Mouse (Mus musculus): ENCODE measurements around the gene Anks1b. TPM values are rescaled to one million over a fixed set of nuclear protein-coding genes. Genes with fewer than 3 reads are reported as not detected.

Gene Anks1b
- total and polyA plus RNA-seq, 3 experiments: not detected

DNA sequence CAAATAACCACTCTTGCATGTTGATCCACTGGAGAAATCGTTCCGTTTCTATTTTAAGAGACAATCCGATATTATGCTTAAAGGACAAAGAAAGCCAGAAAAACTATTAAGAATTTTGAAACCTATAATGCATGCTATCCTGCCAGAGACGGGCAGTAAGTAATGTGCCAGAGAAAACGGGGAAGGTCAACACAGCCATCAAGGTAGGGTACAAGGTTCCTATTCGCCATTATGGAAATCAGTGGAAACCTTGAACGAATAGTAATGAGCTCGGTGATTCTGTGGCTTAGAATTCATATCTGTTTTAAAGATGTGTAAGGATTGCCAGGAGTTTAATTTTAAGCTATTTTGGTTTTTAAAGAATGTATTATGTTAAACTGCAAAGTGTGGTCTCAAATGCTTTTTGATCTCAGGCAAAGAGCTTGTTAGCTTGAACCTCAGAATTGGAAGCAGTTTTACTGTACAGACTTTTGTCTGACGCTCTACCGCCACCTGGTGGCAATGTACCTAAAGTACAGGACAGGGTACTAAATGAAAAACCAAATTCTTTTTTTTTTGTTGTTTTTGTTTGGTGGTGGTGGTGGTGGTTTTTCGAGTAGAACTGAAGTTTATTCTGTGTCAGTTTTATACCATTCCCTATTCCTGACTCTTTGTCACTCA lies 816.7 kb downstream of the Anks1b start:
- no peaks in the 10 kb centered on the region for H3K4me1 ChIP-seq (ENCODE audit: control insufficient read depth in 1 of 2, insufficient read depth in 2 of 2, low read length in 2 of 2)
- no peaks in the 10 kb centered on the region for H3K36me3 ChIP-seq (ENCODE audit: control insufficient read depth in 1 of 2, insufficient read depth in 2 of 2, low read length in 2 of 2)
- H3K9ac ChIP-seq (ENCODE audit: control insufficient read depth, low read depth, low read length, poor library complexity, severe bottlenecking): no peak overlapping the region
- H3K9me3 ChIP-seq (replicated peaks; ENCODE audit: insufficient read depth, low read length): no peaks in the 10 kb centered on the region
- no peaks in the 10 kb centered on the region; a peak in 1 of 4 replicates for H3K27me3 ChIP-seq (ENCODE audit: control insufficient read depth in 1 of 2, insufficient read depth in 2 of 2, low read length in 2 of 2)
- no peak for TF ChIP-seq ZMIZ1 (IDR thresholded peaks at IDR 0.05; ENCODE audit: low read depth, low read length)
- TF ChIP-seq ZNF384 (IDR thresholded peaks at IDR 0.05; ENCODE audit: low read depth, low read length): peak; percentile 62; the same call in 1 of the 2 replicates
- no peak for TF ChIP-seq USF1 (IDR thresholded peaks at IDR 0.05; ENCODE audit: low read depth, low read length)
- peak; percentile 59 to 86 (median 66) for TF ChIP-seq CTCF (IDR thresholded peaks at IDR 0.05 in 2 of 3, conservative IDR thresholded peaks at IDR 0.05 in 1 of 3; ENCODE audit: control insufficient read depth in 1 of 3, insufficient read depth in 1 of 3, low read depth in 2 of 3, low read length in 3 of 3, poor library complexity in 1 of 3, severe bottlenecking in 1 of 3)
- TF ChIP-seq SMC3 (IDR thresholded peaks at IDR 0.05; ENCODE audit: low read depth, low read length): peak; percentile 87
- TF ChIP-seq KAT2A (conservative IDR thresholded peaks at IDR 0.05; ENCODE audit: low read depth, low read length): no peak
- TF ChIP-seq ZC3H11A (IDR thresholded peaks at IDR 0.05; ENCODE audit: low read depth, low read length): peak; percentile 78
- no peak for TF ChIP-seq TAL1 (IDR thresholded peaks at IDR 0.05; ENCODE audit: low read length)
- peak; percentile 87 for TF ChIP-seq RAD21 (IDR thresholded peaks at IDR 0.05; ENCODE audit: low read depth, low read length)
- H3K79me2 ChIP-seq (ENCODE audit: control insufficient read depth, insufficient read depth, low read length, poor library complexity): no peaks in the 10 kb centered on the region
- DNase-seq (ENCODE audit: low read depth, low spot score): peak; percentile 60
- H3K4me3 ChIP-seq (ENCODE audit: control insufficient read depth in 1 of 2, insufficient read depth in 1 of 2, low read depth in 2 of 2, low read length in 2 of 2): no peak overlapping the region
- no peak overlapping the region for H3K27ac ChIP-seq (ENCODE audit: control insufficient read depth, low read depth, low read length)

- Histone ChIP-seq H3K9ac (ENCODE audit: control insufficient read depth, low read depth, low read length, poor library complexity, severe bottlenecking) (no peak overlapping the region), H3K4me3 (ENCODE audit: control insufficient read depth in 1 of 2, insufficient read depth in 1 of 2, low read depth in 2 of 2, low read length in 2 of 2) (no peak overlapping the region), H3K9me3 (replicated peaks; ENCODE audit: insufficient read depth, low read length) (no peaks in the 10 kb centered on the region), H3K27me3 (ENCODE audit: control insufficient read depth in 1 of 2, insufficient read depth in 2 of 2, low read length in 2 of 2) (no peaks in the 10 kb centered on the region), H3K36me3 (ENCODE audit: control insufficient read depth in 1 of 2, insufficient read depth in 2 of 2, low read length in 2 of 2) (no peaks in the 10 kb centered on the region), H3K27ac (ENCODE audit: control insufficient read depth, low read depth, low read length) (no peak overlapping the region), H3K79me2 (ENCODE audit: control insufficient read depth, insufficient read depth, low read length, poor library complexity) (no peaks in the 10 kb centered on the region), H3K4me1 (ENCODE audit: control insufficient read depth in 1 of 2, insufficient read depth in 2 of 2, low read length in 2 of 2) (no peaks in the 10 kb centered on the region)
- no peak for TF ChIP-seq POLR2AphosphoS2 (IDR thresholded peaks at IDR 0.05; ENCODE audit: low read length)
- no peak for TF ChIP-seq NRF1 (IDR thresholded peaks at IDR 0.05; ENCODE audit: insufficient read depth, low read depth, low read length, poor library complexity, severe bottlenecking)
- TF ChIP-seq CHD1 (IDR thresholded peaks at IDR 0.05; ENCODE audit: low read depth, low read length): no peak
- TF ChIP-seq NELFE (IDR thresholded peaks at IDR 0.05; ENCODE audit: low read depth, low read length): no peak
- no peak for TF ChIP-seq HCFC1 (IDR thresholded peaks at IDR 0.05; ENCODE audit: low read depth, low read length)
- TF ChIP-seq ETS1 (IDR thresholded peaks at IDR 0.05; ENCODE audit: low read depth, low read length): no peak
- TF ChIP-seq UBTF (IDR thresholded peaks at IDR 0.05; ENCODE audit: borderline replicate concordance, insufficient read depth, low read depth, low read length): no peak
- TF ChIP-seq POLR2AphosphoS5 (IDR thresholded peaks at IDR 0.05; ENCODE audit: borderline replicate concordance, low read depth, low read length): no peak
- no peak for TF ChIP-seq SIN3A (IDR thresholded peaks at IDR 0.05; ENCODE audit: low read length)
- no peak for TF ChIP-seq CHD2 (IDR thresholded peaks at IDR 0.05; ENCODE audit: low read length)
- DNase-seq (ENCODE audit: low read depth, low spot score): no peak
Observed at GRCm38 (mm10) chr10:90696687-90697086, 823.4 kb downstream of the Anks1b start.
